In the genomic region with DNA sequence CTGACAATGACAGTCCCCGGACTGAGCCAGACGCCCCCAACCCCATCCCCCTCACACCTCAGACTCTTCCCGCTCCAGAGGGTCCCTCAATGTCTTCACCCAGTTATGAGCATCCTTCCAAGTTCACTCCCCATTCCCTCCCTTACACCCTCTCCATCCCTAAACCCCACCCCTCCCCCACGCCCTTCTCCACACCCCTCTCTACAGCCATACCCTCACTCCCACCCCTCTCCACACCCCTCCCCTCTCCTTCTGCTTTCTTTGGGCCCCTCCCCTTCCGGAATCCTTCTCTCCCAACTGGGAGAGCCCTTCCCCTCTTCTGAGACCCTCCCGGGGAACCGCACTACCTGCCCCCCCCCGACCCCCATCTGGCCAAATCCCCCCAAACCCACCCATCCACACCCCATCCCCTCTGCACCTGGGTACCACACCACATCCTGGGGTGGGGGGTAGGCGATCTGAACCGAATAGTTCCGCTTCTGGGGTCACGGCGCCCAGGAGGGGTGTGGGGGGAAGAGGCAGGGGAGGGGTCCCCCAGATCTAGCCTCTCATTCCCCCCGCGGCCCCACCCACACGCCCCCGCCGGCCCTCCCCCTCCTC, we compare ENCODE assay signal across 12 mouse cellular contexts. TPM values are rescaled to one million over a fixed set of nuclear protein-coding genes. Genes with fewer than 3 reads are reported as not detected.
DNase-seq lines count a peak whose midpoint lies in the region; ATAC-seq and TF ChIP-seq lines count a peak whose summit lies in the region.
"Had no signal": no experiment of that assay in that cellular context is flagged by ENCODE, and none has a peak within 500 bp of the region (broad histone marks: within the 10 kb centered on the region; RNA-seq: fewer than 3 reads in every experiment).

No protein-coding gene starts in this region.

- 6% methylated on average over 17 of the region's 18 CpGs for WGBS in embryonic facial prominence, embryonic 14.5 days
- 3% methylated on average over 18 of the region's 18 CpGs for WGBS in hindbrain, embryonic 16.5 days
- 7% methylated on average over 18 of the region's 18 CpGs for WGBS in neural tube, embryonic 13.5 days
- 6% methylated on average over 17 of the region's 18 CpGs for WGBS in lung, adult 2 months

- no peak for TF ChIP-seq POLR2A in lung, adult 2 months (IDR thresholded peaks at IDR 0.05; ENCODE audit: borderline replicate concordance, extremely low read depth, low read depth, low read length)

- ATAC-seq in embryonic facial prominence, embryonic 14.5 days (ENCODE audit: low read depth) = no peak
- peak; percentile 22 for ATAC-seq in hindbrain, embryonic 16.5 days
- ATAC-seq in neural tube, embryonic 13.5 days (ENCODE audit: low read depth) = peak; percentile 33

- no peaks in the 10 kb centered on the region for H3K9me3 ChIP-seq in embryonic facial prominence, embryonic 14.5 days (ENCODE audit: control insufficient read depth, low read length)
- H3K9me3 ChIP-seq in hindbrain, embryonic 16.5 days (ENCODE audit: control insufficient read depth, low read length) = no peaks in the 10 kb centered on the region
- H3K9me3 ChIP-seq in neural tube, embryonic 13.5 days = no peaks in the 10 kb centered on the region

- peak overlapping the region; percentile 26; the same call in 1 of the 2 replicates for H3K4me2 ChIP-seq in embryonic facial prominence, embryonic 14.5 days (ENCODE audit: low read depth, low read length)
- peak overlapping the region; percentile 72 for H3K4me2 ChIP-seq in hindbrain, embryonic 16.5 days (ENCODE audit: low read length)
- H3K4me2 ChIP-seq in neural tube, embryonic 13.5 days = peak overlapping the region; percentile 72

- peaks cover 44% of the 10 kb centered on the region for H3K27me3 ChIP-seq in embryonic facial prominence, embryonic 14.5 days (replicated peaks; ENCODE audit: control insufficient read depth, insufficient read depth, low read length)
- H3K27me3 ChIP-seq in hindbrain, embryonic 16.5 days (replicated peaks; ENCODE audit: control insufficient read depth, insufficient read depth, low read length) = no peaks in the 10 kb centered on the region
- peaks cover 42% of the 10 kb centered on the region for H3K27me3 ChIP-seq in neural tube, embryonic 13.5 days

- H3K36me3 ChIP-seq in embryonic facial prominence, embryonic 14.5 days (ENCODE audit: control insufficient read depth, insufficient read depth, low read length) = no peaks in the 10 kb centered on the region
- H3K36me3 ChIP-seq in hindbrain, embryonic 16.5 days (ENCODE audit: control insufficient read depth, insufficient read depth, low read length) = peaks cover 15% of the 10 kb centered on the region
- peaks cover 41% of the 10 kb centered on the region for H3K36me3 ChIP-seq in neural tube, embryonic 13.5 days

- intact Hi-C loops in gastrocnemius, adult 2 months (cut with DNase I) = no loop called here
- intact Hi-C loops in gastrocnemius, postnatal 36 days (cut with DNase I) = no loop called here

- DNase-seq in gastrocnemius, adult 2 months = peak; percentile 8
- DNase-seq in gastrocnemius, postnatal 36 days = no peak
- no peak for DNase-seq in embryonic facial prominence, embryonic 14.5 days (ENCODE audit: low spot score)
- DNase-seq in kidney, postnatal 25 days = no peak
- DNase-seq in lung, adult 2 months = no peak
- no peak for DNase-seq in urinary bladder, postnatal 4 days (ENCODE audit: low spot score in 2 of 2)
- DNase-seq: adrenal gland, postnatal 25 days; heart, postnatal 36 days; lung, postnatal 36 days had no signal

- TF ChIP-seq CTCF in gastrocnemius, adult 2 months (IDR thresholded peaks at IDR 0.05) = no peak
- TF ChIP-seq CTCF in lung, adult 2 months (IDR thresholded peaks at IDR 0.05; ENCODE audit: insufficient read depth, low read length) = no peak

- no peak overlapping the region for H3K9ac ChIP-seq in embryonic facial prominence, embryonic 14.5 days (ENCODE audit: low read depth, low read length)
- peak overlapping the region; percentile 73 for H3K9ac ChIP-seq in hindbrain, embryonic 16.5 days (ENCODE audit: low read depth, low read length)
- peak overlapping the region; percentile 76 for H3K9ac ChIP-seq in neural tube, embryonic 13.5 days

- no peak overlapping the region for H3K27ac ChIP-seq in gastrocnemius, adult 2 months
- H3K27ac ChIP-seq in embryonic facial prominence, embryonic 14.5 days (replicated peaks; ENCODE audit: low read depth, low read length) = no peak overlapping the region
- H3K27ac ChIP-seq in hindbrain, embryonic 16.5 days (ENCODE audit: low read depth, low read length) = peak overlapping the region; percentile 88
- H3K27ac ChIP-seq in neural tube, embryonic 13.5 days (replicated peaks) = peak overlapping the region; percentile 88
- H3K27ac ChIP-seq: kidney, postnatal 0 days had no signal

- no peak overlapping the region for H3K4me3 ChIP-seq in gastrocnemius, adult 2 months
- no peak overlapping the region for H3K4me3 ChIP-seq in embryonic facial prominence, embryonic 14.5 days (ENCODE audit: low read depth, low read length)
- peak overlapping the region; percentile 44 for H3K4me3 ChIP-seq in hindbrain, embryonic 16.5 days (ENCODE audit: low read length)
- peak overlapping the region; percentile 42 for H3K4me3 ChIP-seq in neural tube, embryonic 13.5 days
- H3K4me3 ChIP-seq in lung, adult 2 months (replicated peaks; ENCODE audit: extremely low read depth, low read depth, low read length) = no peak overlapping the region

- H3K4me1 ChIP-seq in embryonic facial prominence, embryonic 14.5 days (ENCODE audit: control insufficient read depth, insufficient read depth, low read length) = no peaks in the 10 kb centered on the region
- peaks cover 26% of the 10 kb centered on the region for H3K4me1 ChIP-seq in hindbrain, embryonic 16.5 days (ENCODE audit: control insufficient read depth, insufficient read depth, low read depth, low read length)
- peaks cover 45% of the 10 kb centered on the region for H3K4me1 ChIP-seq in neural tube, embryonic 13.5 days (replicated peaks)
- no peaks in the 10 kb centered on the region for H3K4me1 ChIP-seq in lung, adult 2 months (ENCODE audit: control insufficient read depth, insufficient read depth, low read length)

RNA-seq across cellular contexts. Expression of gene Celf5, which starts 10.0 kb away (rescaled TPM):
- under 1 TPM in 1 of 2 experiments, not detected in 1; 0.17 TPM for total RNA-seq in gastrocnemius, adult 2 months (2021)
- not detected for total RNA-seq in gastrocnemius, postnatal 36 days (2021)
- 1.4 and 1.9 TPM in 2 replicates for polyA plus RNA-seq in embryonic facial prominence, embryonic 14.5 days (2014; fragmentation: Nextera tagmentation; extraction: Ambion mirVana)
- polyA plus RNA-seq in hindbrain, embryonic 16.5 days (2015; fragmentation: Nextera tagmentation; extraction: Ambion mirVana) = 60.1 and 63.6 TPM in 2 replicates
- 52.7 and 56.1 TPM in 2 replicates for polyA plus RNA-seq in neural tube, embryonic 13.5 days (2015; fragmentation: Nextera tagmentation; extraction: Ambion mirVana)
- polyA plus RNA-seq in lung, adult 2 months (2012; rRNA removed) = 0.92 and 1.1 TPM in 2 replicates

RNA-seq across cellular contexts. Expression of gene Nfic, which starts 17.1 kb away (rescaled TPM):
- total RNA-seq in gastrocnemius, adult 2 months (2021) = 100 to 1,000 TPM; 207 to 215 TPM
- 100 to 1,000 TPM; 219 to 237 TPM for total RNA-seq in gastrocnemius, postnatal 36 days (2021)
- 100.0 and 103 TPM in 2 replicates for polyA plus RNA-seq in embryonic facial prominence, embryonic 14.5 days (2014; fragmentation: Nextera tagmentation; extraction: Ambion mirVana)
- polyA plus RNA-seq in hindbrain, embryonic 16.5 days (2015; fragmentation: Nextera tagmentation; extraction: Ambion mirVana) = 24.5 and 34.5 TPM in 2 replicates
- 27.1 and 27.9 TPM in 2 replicates for polyA plus RNA-seq in neural tube, embryonic 13.5 days (2015; fragmentation: Nextera tagmentation; extraction: Ambion mirVana)
- 89.6 and 103 TPM in 2 replicates for polyA plus RNA-seq in lung, adult 2 months (2012; rRNA removed)

RNA-seq across cellular contexts. Expression of gene Ncln, which starts 23.7 kb away (rescaled TPM):
- total RNA-seq in gastrocnemius, adult 2 months (2021) = 10 to 100 TPM; 38.3 to 44.8 TPM
- 10 to 100 TPM; 42.1 to 44.9 TPM for total RNA-seq in gastrocnemius, postnatal 36 days (2021)
- 64.7 and 82.4 TPM in 2 replicates for polyA plus RNA-seq in embryonic facial prominence, embryonic 14.5 days (2014; fragmentation: Nextera tagmentation; extraction: Ambion mirVana)
- polyA plus RNA-seq in hindbrain, embryonic 16.5 days (2015; fragmentation: Nextera tagmentation; extraction: Ambion mirVana) = 68.9 and 82.7 TPM in 2 replicates
- polyA plus RNA-seq in neural tube, embryonic 13.5 days (2015; fragmentation: Nextera tagmentation; extraction: Ambion mirVana) = 68.7 and 68.8 TPM in 2 replicates
- 197 and 203 TPM in 2 replicates for polyA plus RNA-seq in lung, adult 2 months (2012; rRNA removed)

RNA-seq across cellular contexts. Expression of gene S1pr4, which starts 27.4 kb away (rescaled TPM):
- total RNA-seq in gastrocnemius, adult 2 months (2021) = 1 to 10 TPM in 1 of 2 experiments, under 1 TPM in 1; 0.97 to 1.2 TPM
- total RNA-seq in gastrocnemius, postnatal 36 days (2021) = 1 to 10 TPM in 1 of 2 experiments, under 1 TPM in 1; 0.46 to 1.5 TPM
- polyA plus RNA-seq in embryonic facial prominence, embryonic 14.5 days (2014; fragmentation: Nextera tagmentation; extraction: Ambion mirVana) = 0.65 and 0.73 TPM in 2 replicates
- polyA plus RNA-seq in hindbrain, embryonic 16.5 days (2015; fragmentation: Nextera tagmentation; extraction: Ambion mirVana) = 0.65 and 0.79 TPM in 2 replicates
- polyA plus RNA-seq in neural tube, embryonic 13.5 days (2015; fragmentation: Nextera tagmentation; extraction: Ambion mirVana) = 0.36 and 0.64 TPM in 2 replicates
- polyA plus RNA-seq in lung, adult 2 months (2012; rRNA removed) = 40.3 and 47.5 TPM in 2 replicates

RNA-seq across cellular contexts. Expression of gene Gna15, which starts 51.5 kb away (rescaled TPM):
- total RNA-seq in gastrocnemius, adult 2 months (2021) = under 1 TPM; 0.26 to 0.53 TPM
- under 1 TPM in 1 of 2 experiments, not detected in 1; 0.20 TPM for total RNA-seq in gastrocnemius, postnatal 36 days (2021)
- 3.1 and 4.5 TPM in 2 replicates for polyA plus RNA-seq in embryonic facial prominence, embryonic 14.5 days (2014; fragmentation: Nextera tagmentation; extraction: Ambion mirVana)
- 0.81 and 1.1 TPM in 2 replicates for polyA plus RNA-seq in hindbrain, embryonic 16.5 days (2015; fragmentation: Nextera tagmentation; extraction: Ambion mirVana)
- 1.3 and 1.9 TPM in 2 replicates for polyA plus RNA-seq in neural tube, embryonic 13.5 days (2015; fragmentation: Nextera tagmentation; extraction: Ambion mirVana)
- 8.5 and 9.5 TPM in 2 replicates for polyA plus RNA-seq in lung, adult 2 months (2012; rRNA removed)

Comparison
In these comparisons a context has a peak if more than half of its experiments do, and no peak if none do; other contexts are left out.
1. H3K27ac ChIP-seq: peak in hindbrain, embryonic 16.5 days (single experiment) and neural tube, embryonic 13.5 days (single experiment); none in gastrocnemius, adult 2 months (single experiment) and embryonic facial prominence, embryonic 14.5 days (single experiment).
2. H3K4me3 ChIP-seq: peak in hindbrain, embryonic 16.5 days (single experiment) and neural tube, embryonic 13.5 days (single experiment); none in gastrocnemius, adult 2 months (single experiment), embryonic facial prominence, embryonic 14.5 days (single experiment) and lung, adult 2 months (single experiment).
3. RNA of gene Celf5, which starts 10.0 kb away (polyA plus RNA-seq): 60.1 to 63.6 TPM in hindbrain, embryonic 16.5 days and 52.7 to 56.1 TPM in neural tube, embryonic 13.5 days; 1.4 to 1.9 TPM in embryonic facial prominence, embryonic 14.5 days and 0.92 to 1.1 TPM in lung, adult 2 months; every median in the first group is over 10 times any median in the second.
4. Peak in every context shown above with its lines, with median percentiles within 50 percentile points of each other: H3K4me2 ChIP-seq.